Mouse (Mus musculus) brown adipose tissue, adult 24 weeks (tissue): Measurements from ENCODE around the gene Parg. TPM values are rescaled to one million over a fixed set of nuclear protein-coding genes. Genes with fewer than 3 reads are reported as not detected.

Source experiments
- H3K27ac ChIP-seq: fragments of 200-500 bp; replicated peaks from 2 replicates; pipeline ENCODE4 v1.5.1; 2012; ENCODE audit warnings: low read depth, mild to moderate bottlenecking, low read length
- H3K4me1 ChIP-seq: fragments of 200-500 bp; 2 replicates; pipeline ENCODE4 v1.6.1; 2012; ENCODE audit warnings: low read length, mixed read lengths; ENCODE audit not compliant: control insufficient read depth, insufficient read depth, insufficient read length
- H3K4me3 ChIP-seq: fragments of 200-500 bp; 2 replicates; pipeline ENCODE4 v1.5.1; 2012; ENCODE audit warnings: low read depth, mild to moderate bottlenecking, low read length, moderate library complexity; ENCODE audit not compliant: insufficient read depth
- polyA plus RNA-seq: library from polyadenylated mRNA; stranded (reverse); fragments of >200 nt; gene quantifications from 2 replicates; pipeline ENCODE4 v1.2.4, GENCODE M21; 2012; ENCODE audit not compliant: missing spikeins, insufficient read depth, insufficient read length

Gene Parg
- polyA plus RNA-seq, 1 experiment = 14.4 TPM

DNA sequence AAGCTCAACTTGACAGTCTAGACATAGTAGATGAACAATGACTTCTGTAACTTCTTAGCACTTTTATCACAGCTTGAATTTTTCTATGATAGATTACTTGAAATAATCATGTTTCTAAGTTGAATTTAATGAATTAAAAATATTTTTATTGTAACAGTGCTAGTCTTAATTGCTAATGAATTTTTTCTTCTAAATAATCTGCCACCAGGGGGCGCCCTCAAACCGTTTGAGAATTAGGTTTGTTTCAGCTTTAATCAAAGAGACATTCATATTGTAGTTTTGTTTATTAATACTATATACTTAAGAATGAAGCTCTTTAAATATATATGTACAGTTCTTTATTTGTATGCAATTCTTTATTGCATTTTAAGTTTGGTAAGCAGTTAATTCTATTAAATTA, 27.2 kb downstream of the Parg start:
- Histone ChIP-seq H3K27ac (no peak overlapping the region), H3K4me3 (no peak overlapping the region), H3K4me1 (no peaks in the 10 kb centered on the region)

DNA sequence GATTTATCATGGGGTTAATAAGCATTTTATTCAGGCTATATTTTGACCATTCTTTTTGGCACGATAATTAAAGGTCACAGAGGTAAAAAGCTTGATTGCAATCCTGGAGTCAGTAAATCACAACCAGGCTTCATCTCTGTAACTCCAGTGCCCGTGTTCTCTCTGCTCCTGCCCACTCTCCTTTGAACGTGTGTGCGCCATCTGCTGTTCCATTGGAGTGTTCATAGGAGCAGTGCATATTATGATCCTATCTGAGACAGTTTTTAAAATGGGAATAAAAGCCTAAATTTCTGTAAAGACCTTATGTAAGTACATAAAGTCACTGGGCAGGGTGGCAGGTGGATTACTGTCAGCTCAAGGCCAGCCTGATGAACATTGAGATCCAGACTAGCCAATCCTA, 40.7 kb downstream of the Parg start:
- no peaks in the 10 kb centered on the region for H3K4me1 ChIP-seq
- no peak overlapping the region for H3K4me3 ChIP-seq
- no peak overlapping the region for H3K27ac ChIP-seq

DNA sequence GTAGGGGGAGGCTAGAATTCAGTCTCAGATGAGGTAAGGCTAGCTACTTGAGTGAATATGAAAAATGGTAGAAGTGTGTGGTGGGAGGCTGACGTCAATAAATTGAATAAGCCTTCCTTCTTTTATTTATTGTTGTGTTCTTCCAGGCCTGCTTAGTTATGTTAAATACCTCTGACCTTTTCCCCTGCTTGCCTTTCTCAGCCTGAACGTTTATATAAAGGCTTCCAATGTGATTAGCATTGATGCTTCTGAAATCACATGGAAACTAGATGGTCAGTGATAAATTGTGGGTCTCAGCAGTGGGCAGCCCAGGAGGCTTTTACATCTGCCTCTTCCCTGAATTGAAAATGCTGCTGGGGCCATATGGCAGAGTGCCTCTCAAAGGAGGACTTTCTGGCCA, 44.3 kb downstream of the Parg start:
- Histone ChIP-seq H3K4me1 (no peaks in the 10 kb centered on the region), H3K27ac (no peak overlapping the region), H3K4me3 (no peak overlapping the region)

DNA sequence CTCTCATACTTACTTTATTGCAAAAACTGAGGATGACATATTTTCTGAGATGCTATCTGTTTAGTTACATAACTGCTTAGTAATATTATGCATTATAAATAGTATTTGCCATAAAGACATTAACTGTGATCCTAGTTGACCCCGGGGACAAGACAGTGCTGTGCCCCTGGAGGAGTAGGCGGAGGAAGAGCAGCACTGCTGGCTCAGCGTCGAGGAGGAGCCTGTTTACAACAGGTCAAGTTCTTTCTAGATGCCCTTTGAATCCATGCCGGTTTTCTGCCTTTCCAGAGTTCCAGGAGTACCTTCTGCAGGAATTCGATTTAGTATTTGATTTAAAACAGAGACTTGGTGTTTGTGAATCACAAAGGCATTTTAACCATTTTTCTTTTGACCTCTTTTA, 47.9 kb downstream of the Parg start:
- Histone ChIP-seq H3K4me3 (no peak overlapping the region), H3K4me1 (no peaks in the 10 kb centered on the region), H3K27ac (no peak overlapping the region)

DNA sequence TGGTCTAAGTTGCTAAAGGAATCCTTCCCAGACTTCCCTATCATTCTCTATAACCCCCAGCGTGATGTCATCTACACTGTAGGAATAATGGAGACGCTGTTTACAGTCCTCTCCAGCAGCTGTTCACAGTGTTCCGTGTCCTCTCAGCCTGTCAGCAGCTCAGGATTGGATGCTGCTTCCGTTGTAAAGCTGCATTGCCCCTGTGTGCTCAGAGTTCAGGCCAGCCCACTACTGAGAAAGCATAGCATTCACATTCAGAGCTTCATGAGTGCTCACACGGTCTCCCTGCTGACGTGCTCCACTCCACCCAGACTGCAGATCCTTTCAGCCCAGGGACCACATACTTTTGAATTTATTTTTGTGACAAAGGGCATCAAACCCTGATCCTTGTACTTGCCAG, 59.1 kb downstream of the Parg start:
- Histone ChIP-seq H3K4me3 (no peak overlapping the region), H3K4me1 (no peaks in the 10 kb centered on the region), H3K27ac (no peak overlapping the region)

DNA sequence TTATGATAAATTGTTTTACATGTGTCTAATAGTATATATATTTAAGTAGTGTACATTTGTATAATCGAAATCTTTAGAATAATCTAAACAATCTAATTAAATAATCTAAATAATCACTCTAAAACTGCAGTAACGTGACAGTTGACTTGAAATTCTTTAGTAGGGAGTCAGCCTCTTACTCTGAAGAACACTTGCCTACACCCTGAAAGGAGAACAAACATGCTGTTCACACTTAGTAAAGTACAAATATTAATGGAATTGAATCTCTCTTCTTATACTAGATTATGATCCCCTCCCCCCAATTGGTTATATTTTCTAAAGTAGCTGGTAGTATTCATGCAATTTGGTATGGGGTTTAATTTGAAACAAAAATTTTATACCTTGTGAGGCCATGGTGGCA, 60.0 kb downstream of the Parg start:
- Histone ChIP-seq H3K27ac (no peak overlapping the region), H3K4me1 (no peaks in the 10 kb centered on the region), H3K4me3 (no peak overlapping the region)

DNA sequence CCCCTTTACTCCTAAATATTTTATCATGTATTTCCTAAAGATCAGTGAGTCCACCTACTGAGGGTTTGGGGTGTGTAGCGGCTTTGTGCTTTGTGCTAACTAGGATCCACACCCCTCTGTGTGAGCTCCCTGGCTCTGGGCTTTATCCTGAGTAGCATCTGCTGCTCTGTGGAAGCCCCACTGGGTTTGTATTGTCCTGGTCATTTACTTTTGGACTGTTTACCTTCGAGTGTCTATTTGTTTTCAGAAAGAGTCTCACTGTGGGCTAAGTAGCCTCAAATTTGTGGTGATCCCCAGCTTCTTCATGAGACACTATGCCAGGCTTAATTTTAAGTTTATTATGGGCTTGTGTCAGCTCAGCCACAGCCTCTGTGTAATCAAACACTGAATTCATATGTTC, 67.2 kb downstream of the Parg start:
- Histone ChIP-seq H3K27ac (no peak overlapping the region), H3K4me3 (no peak overlapping the region), H3K4me1 (no peaks in the 10 kb centered on the region)

DNA sequence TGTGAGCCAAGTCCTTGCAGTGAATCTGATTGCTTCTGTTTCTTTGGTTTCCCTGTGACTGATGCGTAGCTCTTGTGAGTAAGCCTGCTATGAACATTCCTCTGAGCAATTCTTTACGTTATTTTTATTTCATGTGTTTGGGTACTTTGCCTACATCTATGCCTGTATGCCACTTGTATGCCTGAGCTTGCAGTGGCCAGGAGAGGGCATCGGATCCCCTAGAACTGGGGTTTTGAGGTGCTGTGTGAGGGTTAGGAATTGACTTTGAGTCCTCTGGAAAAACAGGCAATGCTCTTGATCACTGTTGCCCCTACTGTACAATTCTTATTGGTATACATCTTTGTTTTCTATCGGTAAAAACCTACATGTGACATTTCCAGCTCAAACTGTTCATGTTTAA, 67.8 kb downstream of the Parg start:
- Histone ChIP-seq H3K4me1 (no peaks in the 10 kb centered on the region), H3K27ac (no peak overlapping the region), H3K4me3 (no peak overlapping the region)

DNA sequence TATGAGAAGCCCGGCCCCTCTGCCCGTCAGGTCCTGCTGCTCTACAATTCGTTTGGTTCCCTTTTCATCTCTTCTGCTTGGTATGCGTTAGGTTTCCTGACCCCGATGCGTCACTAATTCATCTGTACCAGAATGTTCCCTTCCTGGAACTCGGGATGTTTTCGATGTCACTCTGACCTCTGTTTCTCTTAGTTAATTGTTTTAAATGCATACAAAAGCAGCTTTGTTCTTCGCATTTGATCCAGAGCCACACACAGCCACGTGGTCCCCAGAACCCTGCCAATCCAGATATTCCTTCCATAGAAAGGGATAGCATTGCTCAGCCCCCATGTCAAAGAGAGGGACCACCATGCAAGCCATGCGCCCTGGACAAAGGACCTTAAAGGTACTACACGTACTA, 99.9 kb downstream of the Parg start:
- Histone ChIP-seq H3K4me3 (no peak overlapping the region), H3K4me1 (no peaks in the 10 kb centered on the region), H3K27ac (no peak overlapping the region)

DNA sequence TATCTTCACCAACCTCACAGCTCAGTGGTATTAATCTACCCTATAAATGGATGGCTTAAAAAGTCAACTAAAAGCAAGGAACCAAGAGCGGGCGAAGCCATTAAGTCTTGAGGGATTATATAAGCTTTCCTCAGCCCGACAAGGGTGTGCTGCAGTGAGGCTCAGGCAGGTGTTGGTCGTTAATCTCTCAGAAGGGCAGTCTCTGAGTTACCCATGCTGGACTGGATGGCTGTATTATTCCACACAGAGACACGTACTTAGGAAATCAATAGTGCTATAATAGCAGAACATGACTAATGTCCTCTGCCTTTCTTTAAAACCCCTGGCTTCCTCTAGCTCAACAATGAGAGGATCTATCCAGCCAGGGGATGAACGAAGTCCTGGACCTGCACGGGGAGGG, 100.7 kb downstream of the Parg start:
- H3K4me1 ChIP-seq = no peaks in the 10 kb centered on the region
- no peak overlapping the region for H3K27ac ChIP-seq
- no peak overlapping the region for H3K4me3 ChIP-seq

DNA sequence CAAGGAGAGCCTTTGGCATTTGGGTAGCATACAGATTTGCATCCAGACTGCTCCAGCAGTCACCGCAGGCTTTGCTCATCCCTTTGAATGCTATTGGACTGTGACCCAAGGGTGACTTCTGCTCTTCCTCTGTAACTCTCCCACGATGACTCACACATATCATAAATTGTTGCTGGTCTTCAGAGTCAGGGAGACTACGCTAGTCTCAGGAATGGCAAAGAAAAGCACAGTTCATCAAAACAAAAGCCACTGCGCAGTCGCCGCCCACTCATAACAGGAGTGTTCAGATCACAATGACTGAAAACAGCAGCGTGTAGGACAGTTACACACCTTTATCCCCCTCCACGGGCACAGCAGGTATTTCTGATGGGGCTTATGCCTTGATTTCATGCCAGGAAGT, 103.2 kb downstream of the Parg start:
- H3K4me3 ChIP-seq = no peak overlapping the region
- no peak overlapping the region for H3K27ac ChIP-seq

DNA sequence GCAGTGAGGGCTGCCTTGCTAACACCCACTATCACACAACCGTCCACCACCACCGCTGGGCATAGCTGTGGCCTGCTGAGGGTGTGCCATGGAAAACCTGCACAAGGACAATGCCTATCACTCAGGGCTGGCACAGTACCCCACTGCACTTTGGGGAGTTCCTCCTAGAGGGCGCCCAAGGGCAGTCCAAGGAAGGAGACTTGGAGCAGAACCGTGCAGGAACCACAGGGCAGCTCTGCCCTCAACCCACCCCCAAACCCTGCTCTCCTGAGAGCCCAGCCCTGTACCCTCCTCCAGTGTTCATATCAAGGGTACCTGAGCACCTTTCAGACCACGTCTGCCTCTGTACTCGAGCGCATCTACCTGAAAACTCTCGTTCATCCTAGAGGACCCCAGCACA, 108.1 kb downstream of the Parg start:
- H3K4me1 ChIP-seq = no peaks in the 10 kb centered on the region
- no peak overlapping the region for H3K27ac ChIP-seq
- no peak overlapping the region for H3K4me3 ChIP-seq

More for the DNA sequence above, 103.2 kb downstream of the Parg start:
- H3K4me1 ChIP-seq = no peaks in the 10 kb centered on the region

DNA sequence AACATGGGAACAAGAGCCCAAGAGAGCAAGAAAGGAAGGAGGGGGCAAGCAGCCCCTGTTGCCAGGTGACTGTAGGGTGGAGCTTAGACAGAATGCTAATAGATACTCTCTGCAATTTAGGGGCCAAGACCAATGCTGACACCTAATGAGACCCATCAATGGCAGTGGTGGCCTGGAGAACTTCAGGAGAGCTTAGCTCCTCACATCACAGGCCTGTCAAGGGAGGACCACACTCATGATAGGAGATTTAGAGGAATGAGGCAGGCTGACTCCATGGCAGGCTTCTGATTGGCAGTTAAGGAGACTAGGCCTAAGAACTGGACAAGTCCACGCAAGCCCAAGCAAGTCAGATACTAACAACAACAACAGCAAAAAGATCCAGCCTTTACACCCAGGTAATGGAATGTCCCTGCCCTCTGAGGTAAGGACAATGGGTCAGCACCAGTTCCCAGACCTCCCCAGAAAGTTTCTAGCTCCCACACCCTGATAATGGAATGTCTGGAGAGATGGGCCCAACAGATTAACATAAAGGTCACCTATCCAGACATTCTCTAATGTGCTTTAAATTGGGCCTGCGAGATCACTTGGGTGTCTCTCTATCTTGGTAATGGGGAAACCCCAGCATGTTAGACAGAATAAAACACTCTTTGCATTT, 109.8 kb downstream of the Parg start:
- Histone ChIP-seq H3K27ac (no peak overlapping the region), H3K4me1 (no peaks in the 10 kb centered on the region), H3K4me3 (no peak overlapping the region)

DNA sequence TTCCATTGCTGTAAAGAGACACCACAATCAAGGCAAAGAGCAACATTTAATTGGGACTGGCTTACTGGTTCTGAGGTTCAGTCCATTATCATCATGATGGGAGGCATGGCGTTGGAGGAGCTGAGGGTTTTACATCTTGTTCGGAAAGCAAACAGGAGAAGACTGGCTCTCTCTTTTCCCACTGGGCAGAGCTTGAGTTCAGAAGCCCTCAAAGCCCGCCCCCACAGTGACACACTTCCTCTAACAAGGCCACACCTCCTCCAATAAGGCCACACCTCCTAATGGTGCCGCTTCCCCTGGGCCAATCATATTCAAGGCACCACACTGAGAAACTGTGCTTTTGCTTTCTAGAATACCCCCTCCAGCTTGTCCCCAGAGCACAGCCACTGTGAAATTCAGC, 116.1 kb downstream of the Parg start:
- no peak overlapping the region for H3K4me3 ChIP-seq
- H3K27ac ChIP-seq = no peak overlapping the region

DNA sequence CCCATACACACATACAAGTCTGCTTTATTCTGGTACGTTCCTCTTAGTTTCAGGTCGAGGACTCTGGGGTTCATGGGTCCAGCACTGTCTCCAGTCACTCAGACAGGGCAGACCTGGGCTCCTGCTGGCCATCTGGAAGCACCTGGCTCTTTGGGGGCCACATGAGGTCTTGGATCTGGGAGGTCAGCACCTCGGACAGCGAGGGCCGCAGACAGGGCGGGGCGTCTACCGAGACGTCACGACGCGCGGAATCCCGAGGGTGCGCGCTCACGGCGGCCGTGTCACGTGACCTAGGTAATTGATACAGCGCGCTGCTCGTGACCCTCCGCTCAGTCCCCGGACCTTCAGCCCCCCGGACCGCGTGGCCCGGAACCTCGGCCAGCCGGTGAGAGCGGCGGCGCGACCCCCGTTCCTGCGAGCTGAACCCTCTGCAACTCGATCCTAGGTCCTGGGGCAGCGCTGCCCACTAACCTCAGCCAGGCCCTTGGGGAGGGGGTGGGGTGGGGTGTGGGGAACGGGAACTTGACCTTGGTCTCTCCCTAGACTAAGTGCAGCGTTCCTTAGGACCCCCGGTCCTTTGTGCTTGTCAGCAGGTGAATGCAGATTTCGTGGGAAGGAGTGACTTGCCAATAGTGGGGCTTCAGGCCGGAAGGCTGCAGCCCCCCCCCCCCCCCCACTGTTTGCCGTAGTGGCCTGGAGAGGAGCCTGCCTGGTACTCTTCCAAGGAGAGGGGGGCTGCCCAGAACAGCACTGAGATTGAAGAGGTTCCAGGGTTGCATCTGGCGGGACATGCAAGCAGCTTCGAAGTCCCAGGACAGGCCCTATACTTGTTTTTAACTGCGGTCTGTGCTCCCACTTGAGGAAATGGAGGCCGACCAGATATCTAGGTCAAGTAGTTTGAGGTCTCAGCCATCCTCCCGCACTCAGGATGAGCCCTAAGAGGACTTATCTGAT, 120.3 kb downstream of the Parg start, which contains the start of gene Ogdhl:
Gene Ogdhl (plus strand): TSS at position 288 of the 954 bp plus-strand sequence.
- Histone ChIP-seq H3K27ac (no peak within 1 kb of the TSS), H3K4me3 (peak within 1 kb of the TSS; percentile 55), H3K4me1 (peaks cover 2% of the 10 kb centered on the region; the same call in 1 of the 2 replicates)

More for the DNA sequence above, 116.1 kb downstream of the Parg start:
- H3K4me1 ChIP-seq = peaks cover 2% of the 10 kb centered on the region; the same call in 1 of the 2 replicates

DNA sequence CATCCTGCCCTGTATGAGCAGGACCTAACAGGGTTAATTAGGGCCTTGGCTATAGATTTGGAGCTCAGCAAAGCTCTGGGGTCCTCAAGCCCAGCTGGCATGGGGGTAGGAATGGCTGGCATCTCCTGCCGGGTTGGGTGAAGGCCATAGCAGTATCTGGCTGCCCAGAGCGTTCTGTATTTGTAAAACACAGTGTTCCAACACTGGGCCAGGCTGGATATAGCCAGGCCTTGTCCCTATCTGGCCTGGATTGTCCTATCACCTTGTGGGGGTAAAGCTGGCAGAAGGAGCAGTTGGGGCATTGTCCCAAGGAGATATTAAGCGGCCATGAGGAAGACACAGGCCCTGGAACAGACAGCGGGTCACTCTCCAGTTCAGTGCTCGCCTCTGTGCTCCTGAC, 121.5 kb downstream of the Parg start:
- H3K27ac ChIP-seq = no peak overlapping the region
- no peak overlapping the region for H3K4me3 ChIP-seq
- peaks cover 2% of the 10 kb centered on the region; the same call in 1 of the 2 replicates for H3K4me1 ChIP-seq
